Comparison of ENCODE assay signal across 20 mouse cellular contexts in the genomic region with DNA sequence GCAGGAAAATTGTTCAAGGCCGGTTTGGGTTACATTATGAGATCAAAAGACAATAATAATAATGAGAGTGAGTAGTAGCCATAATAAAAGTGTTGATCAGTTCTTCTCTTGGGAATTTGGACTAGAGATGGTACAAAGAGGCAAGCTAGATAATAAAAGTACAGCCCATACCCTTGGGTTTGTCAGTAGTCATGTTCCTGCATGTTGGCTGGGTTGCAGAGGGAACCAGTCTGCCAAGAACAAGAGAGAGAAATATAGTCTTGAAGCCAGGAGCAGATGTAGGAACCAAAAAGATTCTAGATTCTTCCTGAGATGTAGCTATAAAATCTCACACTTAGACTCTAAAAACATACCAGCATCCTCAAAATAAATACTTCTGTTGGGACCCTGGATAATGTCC.
"Had no signal": no experiment of that assay in that cellular context is flagged by ENCODE, and none has a peak within 500 bp of the region (broad histone marks: within the 10 kb centered on the region; RNA-seq: fewer than 3 reads in every experiment).

No protein-coding gene starts in this region.

- DNase-seq: cerebellum, adult 8-10 months; cerebellum, adult 9-10 months; cerebellum, adult 9-11 months; cerebellum, postnatal 10 days; cerebellum, postnatal 14 days; cerebellum, postnatal 25 days; cerebellum, postnatal 36 days; embryo, embryonic 11 days; forebrain, postnatal 0 days; gastrocnemius, adult 2 months; gastrocnemius, postnatal 10 days; gastrocnemius, postnatal 14 days; gastrocnemius, postnatal 25 days; gastrocnemius, postnatal 36 days; heart, adult 18-20 months; heart, adult 2 months had no signal

- ATAC-seq: forebrain, embryonic 13.5 days; forebrain, embryonic 14.5 days; forebrain, embryonic 15.5 days; forebrain, embryonic 16.5 days; forebrain, postnatal 0 days had no signal
